Mouse (Mus musculus): Measurements from ENCODE around the gene Drap1. TPM values are rescaled to one million over a fixed set of nuclear protein-coding genes. Genes with fewer than 3 reads are reported as not detected.
A peak's percentile ranks its signal among the peaks of the same experiment; 100 is the strongest.

Drap1 gene
- polyA plus RNA-seq, 1 experiment from 2014 or later = 262 TPM

GRCm38 (mm10) chr19:5392892-5393291 lies 31.9 kb downstream of the Drap1 start:
- Histone ChIP-seq H3K4me2 (replicated peaks) (no peak overlapping the region), H3K4me3 (no peak overlapping the region), H3K9ac (replicated peaks) (peak overlapping the region; percentile 6; the same call in 1 of the 2 replicates), H3K27me3 (peaks cover 7% of the 10 kb centered on the region; the same call in 1 of the 2 replicates), H3K36me3 (no peaks in the 10 kb centered on the region), H3K27ac (replicated peaks) (no peak overlapping the region), H3K4me1 (peaks cover 17% of the 10 kb centered on the region), H3K9me3 (no peaks in the 10 kb centered on the region)
- no peak for ATAC-seq (ENCODE audit: low FRiP score, low read depth)
- 74% methylated on average over 4 of the region's 4 CpGs for WGBS

GRCm38 (mm10) chr19:5390416-5390815 lies 34.4 kb downstream of the Drap1 start:
- ATAC-seq (ENCODE audit: low FRiP score, low read depth) = no peak
- no peak overlapping the region for H3K27ac ChIP-seq (replicated peaks)
- H3K27me3 ChIP-seq = peaks cover 7% of the 10 kb centered on the region; the same call in 1 of the 2 replicates
- 90% methylated on average over 8 of the region's 8 CpGs for WGBS
- H3K9ac ChIP-seq (replicated peaks) = no peak overlapping the region
- H3K9me3 ChIP-seq = no peaks in the 10 kb centered on the region
- H3K4me3 ChIP-seq = peak overlapping the region; percentile 100; the same call in 1 of the 2 replicates
- H3K36me3 ChIP-seq = peaks cover 5% of the 10 kb centered on the region
- H3K4me1 ChIP-seq = peaks cover 32% of the 10 kb centered on the region
- H3K4me2 ChIP-seq (replicated peaks) = peak overlapping the region; percentile 98

GRCm38 (mm10) chr19:5389647-5390046 lies 35.1 kb downstream of the Drap1 start:
- ATAC-seq (ENCODE audit: low FRiP score, low read depth) = no peak

GRCm38 (mm10) chr19:5388588-5389242 lies 36.1 kb downstream of the Drap1 start, which contains the start of gene Sart1:
Gene Sart1 (minus strand): TSS chr19:5388703.
- H3K9me3 ChIP-seq = no peaks in the 10 kb centered on the region
- peak within 1 kb of the TSS; percentile 95 for H3K9ac ChIP-seq (replicated peaks)
- H3K4me2 ChIP-seq (replicated peaks) = peak within 1 kb of the TSS; percentile 98
- peaks cover under 1% of the 10 kb centered on the region; the same call in 1 of the 2 replicates for H3K27me3 ChIP-seq
- peak; percentile 96 for ATAC-seq (ENCODE audit: low FRiP score, low read depth)
- 2% methylated on average over 43 of the region's 43 CpGs for WGBS
- peaks cover 32% of the 10 kb centered on the region for H3K4me1 ChIP-seq
- peak within 1 kb of the TSS; percentile 84 for H3K27ac ChIP-seq (replicated peaks)
- peaks cover 22% of the 10 kb centered on the region for H3K36me3 ChIP-seq
- peak within 1 kb of the TSS; percentile 100 for H3K4me3 ChIP-seq

More at GRCm38 (mm10) chr19:5389647-5390046, 35.1 kb downstream of the Drap1 start:
- H3K27me3 ChIP-seq = peaks cover 7% of the 10 kb centered on the region; the same call in 1 of the 2 replicates
- peak overlapping the region; percentile 98 for H3K4me2 ChIP-seq (replicated peaks)
- peaks cover 32% of the 10 kb centered on the region for H3K4me1 ChIP-seq
- H3K9ac ChIP-seq (replicated peaks) = no peak overlapping the region; the same call in 1 of the 2 replicates
- H3K9me3 ChIP-seq = no peaks in the 10 kb centered on the region
- H3K4me3 ChIP-seq = peak overlapping the region; percentile 100
- no peak overlapping the region for H3K27ac ChIP-seq (replicated peaks)
- H3K36me3 ChIP-seq = peaks cover 12% of the 10 kb centered on the region
- WGBS = 53% methylated on average over 12 of the region's 12 CpGs

- H3K9me3 ChIP-seq = no peaks in the 10 kb centered on the region
- WGBS = under 1% methylated on average over 28 of the region's 43 CpGs
- peak overlapping the region; percentile 95 for H3K9ac ChIP-seq (replicated peaks)
- H3K4me3 ChIP-seq = peak overlapping the region; percentile 100
- H3K27me3 ChIP-seq = no peaks in the 10 kb centered on the region
- H3K4me2 ChIP-seq (replicated peaks) = peak overlapping the region; percentile 98
- peak overlapping the region; percentile 84 for H3K27ac ChIP-seq (replicated peaks)
- H3K4me1 ChIP-seq = peaks cover 32% of the 10 kb centered on the region
- H3K36me3 ChIP-seq = peaks cover 29% of the 10 kb centered on the region
- peak; percentile 43; the same call in 1 of the 2 replicates for ATAC-seq (ENCODE audit: low FRiP score, low read depth)
These were observed 36.8 kb downstream of the Drap1 start for GRCm38 (mm10) chr19:5388011-5388441.

- H3K4me1 ChIP-seq = peaks cover 23% of the 10 kb centered on the region
- no peak overlapping the region for H3K4me2 ChIP-seq (replicated peaks)
- WGBS = 91% methylated on average over 6 of the region's 8 CpGs
- H3K4me3 ChIP-seq = no peak overlapping the region
- ATAC-seq (ENCODE audit: low FRiP score, low read depth) = no peak
- peaks cover 62% of the 10 kb centered on the region for H3K36me3 ChIP-seq
- H3K9ac ChIP-seq (replicated peaks) = 0 out of 2 replicates have a peak overlapping the region, but pooled peaks have one; percentile 20
- no peaks in the 10 kb centered on the region for H3K27me3 ChIP-seq
- no peak overlapping the region for H3K27ac ChIP-seq (replicated peaks)
- H3K9me3 ChIP-seq = no peaks in the 10 kb centered on the region
These were observed 40.1 kb downstream of the Drap1 start for GRCm38 (mm10) chr19:5384715-5385114.

- Histone ChIP-seq H3K4me2 (replicated peaks) (no peak overlapping the region), H3K4me1 (peaks cover 16% of the 10 kb centered on the region), H3K27ac (replicated peaks) (no peak overlapping the region), H3K36me3 (peaks cover 76% of the 10 kb centered on the region), H3K9ac (replicated peaks) (no peak overlapping the region), H3K27me3 (no peaks in the 10 kb centered on the region), H3K4me3 (no peak overlapping the region), H3K9me3 (no peaks in the 10 kb centered on the region)
- 95% methylated on average over 12 of the region's 12 CpGs for WGBS
- ATAC-seq (ENCODE audit: low FRiP score, low read depth) = no peak
These were observed 41.5 kb downstream of the Drap1 start for GRCm38 (mm10) chr19:5383326-5383725.

GRCm38 (mm10) chr19:5377446-5377845 lies 47.3 kb downstream of the Drap1 start:
- H3K9ac ChIP-seq (replicated peaks) = no peak overlapping the region
- no peak overlapping the region for H3K4me3 ChIP-seq
- H3K27ac ChIP-seq (replicated peaks) = no peak overlapping the region
- H3K4me1 ChIP-seq = no peaks in the 10 kb centered on the region
- no peak overlapping the region for H3K4me2 ChIP-seq (replicated peaks)
- 90% methylated on average over 1 of the region's 1 CpGs for WGBS
- H3K27me3 ChIP-seq = no peaks in the 10 kb centered on the region
- H3K9me3 ChIP-seq = no peaks in the 10 kb centered on the region
- H3K36me3 ChIP-seq = peaks cover 67% of the 10 kb centered on the region
- no peak for ATAC-seq (ENCODE audit: low FRiP score, low read depth)

GRCm38 (mm10) chr19:5374748-5375147 lies 50.0 kb downstream of the Drap1 start:
- ATAC-seq (ENCODE audit: low FRiP score, low read depth) = no peak
- Histone ChIP-seq H3K27ac (replicated peaks) (no peak overlapping the region), H3K27me3 (no peaks in the 10 kb centered on the region), H3K4me1 (no peaks in the 10 kb centered on the region), H3K9me3 (no peaks in the 10 kb centered on the region), H3K9ac (replicated peaks) (no peak overlapping the region), H3K4me2 (replicated peaks) (no peak overlapping the region), H3K4me3 (no peak overlapping the region), H3K36me3 (peaks cover 65% of the 10 kb centered on the region)
- WGBS = 84% methylated on average over 4 of the region's 4 CpGs

GRCm38 (mm10) chr19:5374177-5374576 lies 50.6 kb downstream of the Drap1 start:
- Histone ChIP-seq H3K4me2 (replicated peaks) (no peak overlapping the region), H3K27me3 (no peaks in the 10 kb centered on the region), H3K36me3 (peaks cover 65% of the 10 kb centered on the region), H3K9ac (replicated peaks) (no peak overlapping the region), H3K4me1 (no peaks in the 10 kb centered on the region), H3K27ac (replicated peaks) (no peak overlapping the region; the same call in 1 of the 2 replicates), H3K4me3 (no peak overlapping the region), H3K9me3 (no peaks in the 10 kb centered on the region)
- WGBS = 91% methylated on average over 4 of the region's 4 CpGs
- ATAC-seq (ENCODE audit: low FRiP score, low read depth) = no peak

Measured in midbrain, embryonic 12.5 days (tissue).